Mouse (Mus musculus) lung, embryonic 14.5 days (tissue): ENCODE measurements around the gene Tarbp2. TPM values are rescaled to one million over a fixed set of nuclear protein-coding genes. Genes with fewer than 3 reads are reported as not detected.

Experiments
- ATAC-seq: fragments of 200-750 bp; cut with Nextera tagmentation; 2 replicates; pipeline ENCODE4 v1.8.0; 2017; ENCODE audit warnings: mild to moderate bottlenecking, moderate TSS enrichment, moderate library complexity; ENCODE audit not compliant: insufficient read depth
- DNase-seq: peaks from one replicate; pipeline ENCODE4 v3.0.0-alpha.2; 2015
- H3K27ac ChIP-seq: fragments of 300-500 bp; sonication (generic); 2 replicates; pipeline ENCODE4 v1.5.1; 2014; ENCODE audit warnings: low read depth, mild to moderate bottlenecking, moderate library complexity
- H3K27me3 ChIP-seq: fragments of 300-500 bp; sonication (generic); 2 replicates; pipeline ENCODE4 v1.6.1; 2014; ENCODE audit warnings: low read length, control low read depth; ENCODE audit not compliant: insufficient read depth
- H3K36me3 ChIP-seq: fragments of 300-500 bp; sonication (generic); 2 replicates; pipeline ENCODE4 v1.6.1; 2014; ENCODE audit warnings: control low read depth; ENCODE audit not compliant: insufficient read depth
- H3K4me1 ChIP-seq: fragments of 300-500 bp; sonication (generic); 2 replicates; pipeline ENCODE4 v1.6.1; 2014; ENCODE audit warnings: antibody characterized with exemption, control low read depth; ENCODE audit not compliant: insufficient read depth
- H3K4me2 ChIP-seq: fragments of 300-500 bp; sonication (generic); 2 replicates; pipeline ENCODE4 v1.6.1; 2014; ENCODE audit warnings: mild to moderate bottlenecking
- H3K4me3 ChIP-seq: fragments of 300-500 bp; sonication (generic); 2 replicates; pipeline ENCODE4 v1.5.1; 2014; ENCODE audit warnings: low read depth, low read length
- H3K9ac ChIP-seq: fragments of 300-500 bp; sonication (generic); 2 replicates; pipeline ENCODE4 v1.6.1; 2014
- H3K9me3 ChIP-seq: fragments of 300-500 bp; sonication (generic); 2 replicates; pipeline ENCODE4 v1.6.1; 2016; ENCODE audit warnings: low read depth, low read length, control low read depth
- CTCF ChIP-seq: IDR thresholded peaks from 2 replicates; pipeline ENCODE4 v1.5.1; 2016; ENCODE audit warnings: antibody characterized with exemption, low read depth
- WGBS: fragments of 180-500 bp; shearing (Covaris S2); extraction: QIAGEN DNeasy Blood & Tissue Kit; methylation state at CpG from one replicate; pipeline ENCODE4 v1.1.7; 2014; 5-methylcytosine and 5-hydroxymethylcytosine counted together
- polyA plus RNA-seq: library from polyadenylated mRNA; unstranded; fragments of >200 nt; fragmentation: Nextera tagmentation; extraction: Ambion mirVana; gene quantifications from 2 replicates; pipeline ENCODE4 v1.2.1, GENCODE M21; 2014

Tarbp2 gene
- polyA plus RNA-seq, 1 experiment from 2014 or later: 81.2 TPM

DNA sequence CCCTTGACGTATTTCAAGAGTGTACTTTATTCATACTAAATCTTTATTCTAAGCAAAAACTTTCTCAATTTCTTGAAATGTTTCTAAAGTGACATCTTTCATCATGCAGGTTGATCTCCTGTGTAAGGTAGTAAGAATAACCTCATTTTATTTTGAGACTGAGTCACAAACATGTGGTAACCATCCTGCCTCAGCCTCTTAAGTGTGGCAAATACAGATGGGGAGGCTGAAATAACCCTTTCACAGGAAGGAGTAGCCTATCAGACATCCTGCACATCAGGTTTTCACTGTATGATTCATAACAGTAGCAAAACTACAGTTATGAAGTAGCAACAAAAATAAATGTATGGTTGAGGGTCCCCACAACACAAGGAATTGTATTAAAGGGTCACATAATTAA, 37.6 kb downstream of the Tarbp2 start:
- DNase-seq (no peak), ATAC-seq (no peak)
- Histone ChIP-seq H3K4me2 (no peak overlapping the region), H3K9ac (no peak overlapping the region), H3K27me3 (no peaks in the 10 kb centered on the region), H3K9me3 (no peaks in the 10 kb centered on the region), H3K27ac (no peak overlapping the region), H3K36me3 (peaks cover 50% of the 10 kb centered on the region), H3K4me3 (no peak overlapping the region), H3K4me1 (no peaks in the 10 kb centered on the region)
- WGBS: 98% methylated on average over 1 of the region's 1 CpGs
- no peak for TF ChIP-seq CTCF

DNA sequence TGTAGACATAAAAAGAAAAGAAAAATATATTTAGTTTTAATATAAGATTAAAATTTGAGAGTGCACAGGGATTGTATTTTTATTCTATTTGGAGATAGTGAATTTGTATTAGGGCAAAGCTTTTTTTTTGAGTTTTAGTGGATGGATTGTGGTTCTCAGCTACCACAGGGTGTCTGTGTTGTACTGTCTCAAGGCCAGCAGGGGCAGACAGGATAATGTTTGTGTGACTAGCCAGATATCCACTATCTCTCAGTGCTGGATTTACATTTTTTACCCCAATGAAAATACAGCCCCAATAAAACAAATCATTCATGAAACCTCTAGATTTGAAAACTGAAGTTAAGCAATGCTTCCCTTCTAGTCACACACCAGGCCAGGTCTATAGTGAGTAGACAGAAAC, 39.6 kb downstream of the Tarbp2 start:
- peaks cover 52% of the 10 kb centered on the region for H3K36me3 ChIP-seq
- no peak overlapping the region for H3K4me2 ChIP-seq
- no peak for ATAC-seq
- H3K9ac ChIP-seq: no peak overlapping the region
- peak; percentile 16 for DNase-seq
- H3K27me3 ChIP-seq: no peaks in the 10 kb centered on the region
- no peaks in the 10 kb centered on the region for H3K4me1 ChIP-seq
- no peak overlapping the region for H3K4me3 ChIP-seq
- no peaks in the 10 kb centered on the region for H3K9me3 ChIP-seq
- peak; percentile 25; the same call in 1 of the 2 replicates for TF ChIP-seq CTCF
- H3K27ac ChIP-seq: no peak overlapping the region

DNA sequence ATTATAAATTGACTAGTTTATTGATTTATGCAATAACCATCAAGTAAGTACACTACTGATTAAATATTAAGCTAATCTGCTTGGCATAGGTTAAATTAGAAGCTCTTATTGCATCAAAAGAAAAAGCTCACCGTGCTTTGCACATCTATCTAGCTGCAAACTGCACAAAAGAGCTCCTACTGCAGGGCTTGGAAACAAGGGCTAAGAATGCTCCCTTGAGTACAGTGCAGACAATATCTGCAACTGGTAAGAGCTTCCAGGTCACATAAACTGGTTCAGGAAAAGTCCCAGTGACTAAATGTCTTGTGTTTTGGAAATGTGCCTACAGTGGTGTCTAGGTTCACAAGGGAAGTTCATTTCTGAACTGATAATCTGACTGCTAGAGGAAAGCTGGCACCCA, 44.5 kb downstream of the Tarbp2 start:
- no peak overlapping the region for H3K27ac ChIP-seq
- H3K4me2 ChIP-seq: no peak overlapping the region
- H3K4me3 ChIP-seq: no peak overlapping the region
- H3K4me1 ChIP-seq: no peaks in the 10 kb centered on the region
- DNase-seq: no peak
- no peak for TF ChIP-seq CTCF
- no peaks in the 10 kb centered on the region for H3K27me3 ChIP-seq
- ATAC-seq: no peak
- no peak overlapping the region for H3K9ac ChIP-seq
- 96% methylated on average over 1 of the region's 1 CpGs for WGBS
- H3K36me3 ChIP-seq: peaks cover 27% of the 10 kb centered on the region; the same call in 1 of the 2 replicates
- no peaks in the 10 kb centered on the region for H3K9me3 ChIP-seq

DNA sequence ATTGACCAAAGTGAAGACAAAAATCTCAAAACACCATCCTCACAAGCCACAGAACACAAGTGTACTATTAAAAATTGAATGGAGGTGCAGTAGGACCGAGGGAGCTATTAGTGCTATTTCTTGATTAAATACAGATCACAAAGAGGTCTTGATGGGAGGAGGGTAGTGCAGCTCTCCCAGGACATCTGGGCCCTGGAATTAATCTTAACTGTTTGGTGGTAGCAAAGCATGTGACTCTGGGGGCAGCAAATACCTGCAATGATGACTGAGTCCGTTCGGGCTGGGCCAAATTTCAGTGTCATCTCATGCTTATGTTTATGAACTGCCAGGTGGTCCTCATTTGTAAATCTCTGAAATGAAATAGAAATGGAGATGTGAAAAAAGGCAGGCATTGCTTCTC, 45.1 kb downstream of the Tarbp2 start:
- Histone ChIP-seq H3K36me3 (peaks cover 27% of the 10 kb centered on the region; the same call in 1 of the 2 replicates), H3K4me1 (no peaks in the 10 kb centered on the region), H3K27me3 (no peaks in the 10 kb centered on the region), H3K27ac (no peak overlapping the region), H3K4me2 (no peak overlapping the region), H3K9me3 (no peaks in the 10 kb centered on the region), H3K4me3 (no peak overlapping the region), H3K9ac (no peak overlapping the region)
- 80% methylated on average over 3 of the region's 3 CpGs for WGBS
- TF ChIP-seq CTCF: no peak
- DNase-seq (no peak), ATAC-seq (no peak)

DNA sequence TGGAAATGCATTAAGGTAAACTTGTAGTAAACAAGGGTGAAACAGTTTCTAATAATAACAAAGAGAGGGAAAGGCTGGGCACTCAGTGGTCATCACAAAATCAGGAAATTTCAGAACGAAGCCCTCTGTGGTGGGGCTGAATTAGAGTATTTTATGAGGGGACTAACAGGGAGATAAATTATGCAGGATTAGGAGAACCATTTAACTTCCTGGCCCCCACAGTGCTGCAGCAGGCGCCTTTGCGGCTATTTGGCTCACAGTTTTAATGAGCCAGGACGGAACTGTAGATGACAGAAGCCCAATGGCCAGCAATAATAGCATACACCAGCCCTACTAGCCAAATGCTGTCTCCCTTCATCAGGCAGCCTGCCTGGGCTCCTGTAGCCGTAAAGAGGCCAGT, 45.7 kb downstream of the Tarbp2 start:
- H3K27me3 ChIP-seq: no peaks in the 10 kb centered on the region
- WGBS: 85% methylated on average over 5 of the region's 5 CpGs
- no peaks in the 10 kb centered on the region for H3K4me1 ChIP-seq
- no peak for DNase-seq
- H3K27ac ChIP-seq: no peak overlapping the region
- H3K4me2 ChIP-seq: no peak overlapping the region
- H3K9ac ChIP-seq: no peak overlapping the region
- H3K36me3 ChIP-seq: peaks cover 27% of the 10 kb centered on the region; the same call in 1 of the 2 replicates
- ATAC-seq: no peak
- no peaks in the 10 kb centered on the region for H3K9me3 ChIP-seq
- no peak overlapping the region for H3K4me3 ChIP-seq
- TF ChIP-seq CTCF: no peak

DNA sequence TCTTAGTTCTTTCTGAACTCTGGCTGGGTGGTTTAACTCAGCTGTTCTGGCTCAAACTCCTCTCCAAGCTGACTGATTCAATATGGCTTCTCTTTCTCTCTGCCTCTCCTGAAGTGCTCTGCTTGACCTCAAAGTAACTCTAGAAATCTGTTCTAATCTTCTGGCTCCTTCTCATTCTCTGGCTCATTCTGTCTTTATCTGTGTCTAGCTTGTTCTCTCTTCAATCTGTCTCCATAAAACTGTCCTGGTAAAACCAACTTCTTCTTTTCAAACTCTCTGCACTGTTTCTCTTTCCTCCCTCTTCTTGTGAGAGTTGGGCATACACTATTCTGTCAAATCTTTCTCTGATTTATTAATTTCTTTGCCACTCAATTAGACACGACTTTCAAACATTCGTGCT, 49.9 kb downstream of the Tarbp2 start:
- H3K36me3 ChIP-seq: peaks cover 11% of the 10 kb centered on the region; the same call in 1 of the 2 replicates
- no peak overlapping the region for H3K4me3 ChIP-seq
- WGBS: 69% methylated on average over 2 of the region's 2 CpGs
- no peak overlapping the region for H3K27ac ChIP-seq
- H3K4me1 ChIP-seq: no peaks in the 10 kb centered on the region
- no peaks in the 10 kb centered on the region for H3K27me3 ChIP-seq
- DNase-seq: no peak
- no peaks in the 10 kb centered on the region for H3K9me3 ChIP-seq
- ATAC-seq: no peak
- no peak overlapping the region for H3K9ac ChIP-seq
- no peak overlapping the region for H3K4me2 ChIP-seq
- no peak for TF ChIP-seq CTCF

DNA sequence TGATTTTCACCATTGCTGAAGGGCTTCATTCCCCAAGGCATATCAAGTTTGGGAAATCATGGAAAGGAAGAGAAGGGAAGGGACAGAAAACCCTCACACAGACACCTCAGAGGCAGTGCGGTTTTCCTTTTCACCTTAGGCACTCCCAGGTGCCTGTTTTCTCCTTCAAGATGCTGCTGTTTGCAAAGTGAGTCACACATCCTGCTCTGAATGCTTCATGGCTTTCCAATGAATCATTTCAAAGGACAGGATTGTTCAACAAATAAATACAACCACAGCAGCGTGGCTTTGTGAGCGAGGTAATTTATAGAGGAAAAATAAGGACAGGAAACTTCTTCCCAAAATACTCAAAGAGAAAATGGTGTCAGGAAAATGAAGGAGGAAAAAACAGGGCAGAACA, 54.1 kb downstream of the Tarbp2 start:
- Histone ChIP-seq H3K36me3 (no peaks in the 10 kb centered on the region), H3K4me1 (no peaks in the 10 kb centered on the region), H3K27me3 (no peaks in the 10 kb centered on the region), H3K27ac (no peak overlapping the region), H3K9me3 (no peaks in the 10 kb centered on the region), H3K9ac (no peak overlapping the region), H3K4me2 (no peak overlapping the region), H3K4me3 (no peak overlapping the region)
- no peak for TF ChIP-seq CTCF
- ATAC-seq (no peak), DNase-seq (no peak)
- 57% methylated on average over 3 of the region's 3 CpGs for WGBS

Other genes with a start within 250 kb of the Tarbp2 start
- 0.38 and 0.82 TPM in 2 replicates for gene Gm9918, start 247.6 kb upstream of the Tarbp2 start, polyA plus RNA-seq
- 63.1 and 64.0 TPM in 2 replicates for gene Mfsd5, start 238.7 kb upstream of the Tarbp2 start, polyA plus RNA-seq
- gene Espl1, start 221.9 kb upstream of the Tarbp2 start, polyA plus RNA-seq: 44.1 and 45.9 TPM in 2 replicates
- gene Pfdn5, start 192.1 kb upstream of the Tarbp2 start, polyA plus RNA-seq: 477 and 511 TPM in 2 replicates
- gene Myg1, start 186.5 kb upstream of the Tarbp2 start, polyA plus RNA-seq: 111 and 113 TPM in 2 replicates
- 99.1 and 103 TPM in 2 replicates for gene Aaas, start 167.4 kb upstream of the Tarbp2 start, polyA plus RNA-seq
- gene Sp7, start 151.0 kb upstream of the Tarbp2 start, polyA plus RNA-seq: 0.55 and 0.64 TPM in 2 replicates
- gene Sp1, start 112.0 kb upstream of the Tarbp2 start, polyA plus RNA-seq: 15.3 and 16.1 TPM in 2 replicates
- 0.21 and 0.85 TPM in 2 replicates for gene Amhr2, start 72.8 kb upstream of the Tarbp2 start, polyA plus RNA-seq
- 70.9 and 73.8 TPM in 2 replicates for gene Prr13, start 59.2 kb upstream of the Tarbp2 start, polyA plus RNA-seq
- 280 and 281 TPM in 2 replicates for gene Pcbp2, start 47.7 kb upstream of the Tarbp2 start, polyA plus RNA-seq
- gene Gm10337, start 14.5 kb upstream of the Tarbp2 start, polyA plus RNA-seq: not detected in 2 replicates
- 13.2 and 13.9 TPM in 2 replicates for gene Map3k12, start 1.1 kb upstream of the Tarbp2 start, polyA plus RNA-seq
- gene Npff, start 6.8 kb downstream of the Tarbp2 start, polyA plus RNA-seq: 1.9 and 2.9 TPM in 2 replicates
- not detected in 2 replicates for gene Gm28047, start 106.9 kb downstream of the Tarbp2 start, polyA plus RNA-seq
- 43.5 and 44.3 TPM in 2 replicates for gene Atf7, start 107.3 kb downstream of the Tarbp2 start, polyA plus RNA-seq
- gene Atp5g2, start 154.2 kb downstream of the Tarbp2 start, polyA plus RNA-seq: 94.8 and 97.4 TPM in 2 replicates
- gene Calcoco1, start 204.0 kb downstream of the Tarbp2 start, polyA plus RNA-seq: 35.5 and 36.4 TPM in 2 replicates